Mouse (Mus musculus) kidney, adult 9 months (tissue): Measurements from ENCODE around the gene Map2k2.
A peak's percentile ranks its signal among the peaks of the same experiment; 100 is the strongest.

Experiments used
- DNase-seq: peaks from one replicate; pipeline ENCODE4 v3.0.0; 2022

Map2k2 gene

DNA sequence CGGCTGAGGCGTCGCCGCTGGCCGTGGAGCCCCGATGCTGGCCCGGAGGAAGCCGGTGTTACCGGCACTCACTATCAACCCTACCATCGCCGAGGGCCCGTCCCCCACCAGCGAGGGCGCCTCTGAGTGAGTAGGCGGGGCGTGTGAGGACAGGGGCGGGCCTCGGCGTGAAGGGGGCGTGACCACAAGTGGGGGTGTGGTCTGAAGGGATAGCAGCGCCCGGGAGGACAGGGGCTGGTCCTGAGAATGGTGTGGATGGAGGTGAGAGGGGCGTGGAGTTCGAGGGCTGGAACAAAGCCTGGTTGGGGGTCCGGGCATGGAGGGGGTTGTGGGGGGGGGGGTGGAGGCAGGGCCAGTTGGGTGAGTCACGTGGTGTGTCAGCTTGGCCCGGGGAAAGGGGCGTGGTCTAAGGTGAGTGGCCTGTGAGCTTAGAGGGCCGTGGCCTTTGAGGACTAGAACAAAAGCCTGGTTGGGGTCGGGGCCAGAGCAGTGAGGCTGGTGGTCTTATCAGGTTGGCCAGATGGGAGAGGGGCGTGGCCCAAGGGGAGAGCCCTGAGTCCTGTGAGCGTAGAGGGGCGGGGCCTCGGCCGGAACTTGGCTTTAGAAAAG lies 502 bp downstream of the Map2k2 start:
- DNase-seq = peak; percentile 92

DNA sequence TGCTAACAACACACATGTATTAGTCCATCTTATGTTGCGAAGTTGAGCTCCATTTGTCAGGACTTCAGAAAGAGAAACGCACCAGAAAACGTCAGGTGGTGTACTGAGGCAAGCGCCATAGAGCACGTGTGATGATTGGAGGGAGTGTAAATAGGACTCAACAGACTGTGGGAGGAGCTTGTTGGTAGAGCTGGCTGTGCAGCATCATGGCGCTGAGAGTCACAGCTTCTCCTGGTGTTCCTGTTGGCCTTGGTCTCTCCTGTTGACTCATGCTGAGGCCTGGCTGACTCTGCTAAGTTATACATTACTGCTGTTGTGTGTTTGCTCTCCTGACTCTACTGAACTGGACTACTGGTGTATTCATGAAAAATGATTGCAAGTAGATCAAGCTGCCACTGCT lies 7.2 kb downstream of the Map2k2 start:
- no peak for DNase-seq

DNA sequence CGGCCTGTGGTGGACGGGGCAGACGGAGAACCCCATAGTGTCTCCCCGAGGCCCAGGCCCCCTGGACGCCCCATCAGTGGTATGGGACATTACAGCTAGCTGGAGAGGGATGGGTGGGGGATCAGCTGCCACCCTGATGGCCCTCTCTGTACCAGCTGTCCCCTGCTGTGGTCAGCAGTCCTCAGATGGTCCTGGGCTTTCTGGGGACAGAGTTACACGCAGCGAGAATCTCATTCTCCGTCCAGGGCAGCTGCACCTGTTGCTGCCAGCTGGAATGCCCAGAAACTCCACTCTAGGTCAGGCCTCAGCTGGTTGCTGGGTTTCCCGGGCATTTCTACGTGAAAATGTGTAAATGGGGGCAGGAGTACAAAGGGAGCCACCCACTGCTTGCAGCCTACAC lies 13.9 kb downstream of the Map2k2 start:
- no peak for DNase-seq

DNA sequence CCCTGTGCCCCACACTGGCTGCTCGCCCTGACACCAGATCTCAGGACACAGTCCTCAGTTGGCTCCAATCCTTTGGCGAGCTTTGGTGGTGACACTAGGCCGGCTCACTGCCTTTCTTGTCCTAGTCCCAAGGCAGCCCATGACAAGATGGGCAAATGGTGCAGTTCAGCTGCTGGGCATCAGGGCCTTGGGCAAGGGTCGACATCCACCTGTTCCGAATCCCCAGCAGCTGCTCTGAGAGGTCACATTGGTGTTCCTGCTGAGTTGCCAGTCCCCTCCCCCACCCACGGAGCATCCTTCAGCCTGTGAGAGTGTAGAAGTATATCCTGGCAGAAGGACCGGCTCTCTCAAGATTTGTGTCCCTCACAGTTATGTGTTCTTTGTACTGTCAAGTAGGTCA lies 14.9 kb downstream of the Map2k2 start:
- no peak for DNase-seq

DNA sequence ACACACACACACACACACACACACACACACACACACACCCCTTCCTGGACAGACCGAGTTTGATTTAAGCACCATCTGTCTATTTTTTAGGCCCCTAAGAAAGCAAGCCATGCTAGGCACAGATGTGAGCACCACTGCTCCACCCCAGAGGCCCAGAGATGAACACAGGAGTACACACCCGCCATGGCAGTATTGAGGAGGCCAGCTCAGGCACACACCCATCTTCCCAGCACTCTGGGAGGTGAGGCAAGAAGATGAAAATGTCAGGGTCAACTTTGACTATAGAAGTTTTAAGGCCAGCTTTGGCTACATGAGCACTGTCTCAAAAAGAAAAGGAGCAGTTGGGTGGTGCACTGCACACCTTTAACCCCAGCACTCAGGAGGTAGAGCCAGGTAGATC lies 17.2 kb downstream of the Map2k2 start:
- no peak for DNase-seq

- DNase-seq = no peak
These were observed 17.8 kb downstream of the Map2k2 start for GRCm38 (mm10) chr10:81123500-81123899.

- DNase-seq = peak; percentile 91
These were observed 28.5 kb downstream of the Map2k2 start for GRCm38 (mm10) chr10:81134181-81134587.

- peak; percentile 74 for DNase-seq
These were observed 29.4 kb downstream of the Map2k2 start, which contains the start of gene Zbtb7a for GRCm38 (mm10) chr10:81134966-81135681. Gene Zbtb7a, plus strand, starts transcription at chr10:81135220.

- DNase-seq = peak; percentile 81
These were observed 30.4 kb downstream of the Map2k2 start for GRCm38 (mm10) chr10:81135831-81136705.

- DNase-seq = peak; percentile 93
These were observed 31.1 kb downstream of the Map2k2 start for GRCm38 (mm10) chr10:81136706-81137231.

- peak; percentile 100 for DNase-seq
These were observed 31.8 kb downstream of the Map2k2 start for GRCm38 (mm10) chr10:81137252-81138130.

- peak; percentile 52 for DNase-seq
These were observed 32.5 kb downstream of the Map2k2 start for GRCm38 (mm10) chr10:81138131-81138782.

- DNase-seq = no peak
These were observed 33.3 kb downstream of the Map2k2 start for GRCm38 (mm10) chr10:81138821-81139528.

- DNase-seq = no peak
These were observed 33.8 kb downstream of the Map2k2 start for GRCm38 (mm10) chr10:81139529-81139846.

DNA sequence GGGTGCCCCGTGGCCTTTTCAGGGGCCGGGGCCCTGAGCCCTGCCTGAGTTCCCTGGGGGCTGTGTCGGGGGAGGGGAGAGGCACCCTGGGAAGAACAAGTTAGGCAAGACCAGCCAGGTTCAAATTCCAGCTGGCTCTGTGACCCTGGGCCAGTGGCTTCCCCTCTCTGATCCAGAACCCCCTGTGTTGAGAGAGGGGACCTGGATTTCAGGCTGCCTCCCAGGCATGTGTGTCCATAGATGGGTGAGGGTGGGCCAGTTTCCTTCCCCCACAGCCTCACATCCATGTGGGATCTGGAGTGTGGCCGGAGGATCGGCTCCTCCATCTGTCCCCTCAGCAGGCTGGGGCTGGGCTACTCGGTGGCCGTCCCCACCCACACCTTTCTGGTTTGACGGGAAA lies 34.3 kb downstream of the Map2k2 start:
- DNase-seq = no peak

DNA sequence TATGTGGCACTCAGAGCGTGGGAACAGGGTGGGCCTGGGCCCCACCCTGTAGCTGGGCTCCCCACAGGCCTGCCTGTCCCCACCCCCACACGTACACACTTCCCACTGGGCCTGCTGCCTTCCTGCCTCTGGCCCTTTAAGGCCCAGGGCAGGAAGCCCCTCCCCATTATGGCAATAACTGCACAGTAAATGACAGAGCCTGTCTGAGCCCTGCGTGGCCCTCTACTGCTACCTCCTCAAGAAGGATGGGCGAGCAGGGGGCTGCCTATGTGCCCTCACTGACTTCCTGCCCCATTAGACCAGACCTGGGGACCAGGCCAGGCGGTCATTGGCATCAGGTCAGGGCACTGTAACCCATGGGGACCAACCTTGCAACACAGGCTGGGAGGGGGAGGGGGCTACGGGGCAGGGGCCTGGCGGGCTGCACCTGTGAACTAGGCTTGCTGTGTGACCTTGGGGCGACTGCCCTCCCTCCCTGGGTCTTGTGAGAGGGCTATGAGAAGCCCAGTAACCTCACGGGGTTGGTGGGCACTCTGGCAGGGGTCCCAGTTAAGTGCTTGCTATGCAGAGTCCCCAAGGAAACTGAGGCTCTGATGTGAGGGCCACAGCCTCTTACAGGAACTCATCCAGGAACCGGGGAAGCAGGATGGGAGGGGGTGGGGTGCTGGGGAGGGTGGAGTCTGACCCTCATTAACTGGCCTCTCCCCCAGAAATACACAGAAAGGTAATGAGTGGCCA lies 35.2 kb downstream of the Map2k2 start:
- DNase-seq = no peak

GRCm38 (mm10) chr10:81141455-81142210 lies 35.9 kb downstream of the Map2k2 start:
- no peak for DNase-seq

- no peak for DNase-seq
These were observed 36.9 kb downstream of the Map2k2 start for GRCm38 (mm10) chr10:81142551-81142981.

DNA sequence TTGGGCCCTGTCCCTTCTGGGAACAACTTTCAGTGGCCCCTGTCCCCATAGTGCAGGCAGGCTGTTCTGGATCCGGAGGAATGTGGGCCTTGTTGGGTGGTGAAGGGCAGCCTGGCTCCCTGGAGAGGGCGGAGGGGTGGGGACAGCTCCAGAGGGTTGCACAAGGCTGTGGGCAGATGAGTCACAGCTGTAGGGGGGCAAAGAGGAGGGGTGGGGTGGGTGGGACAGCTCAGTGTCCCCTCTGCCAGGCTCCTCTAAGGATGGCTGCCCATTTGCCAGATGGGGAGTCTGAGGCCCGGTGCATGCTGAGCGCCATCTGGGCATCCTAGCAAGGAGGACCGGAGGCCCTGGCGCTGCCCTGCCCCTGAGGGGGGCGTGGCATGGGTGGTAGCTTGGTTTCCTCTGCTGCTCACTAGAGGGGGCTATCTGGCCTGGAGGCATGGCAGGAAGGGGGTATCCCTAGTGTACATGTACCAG lies 37.5 kb downstream of the Map2k2 start:
- no peak for DNase-seq
